Mouse (Mus musculus): ENCODE data around the gene Dcaf8. TPM values are rescaled to one million over a fixed set of nuclear protein-coding genes. Genes with fewer than 3 reads are reported as not detected.

Gene Dcaf8
- polyA plus RNA-seq, 1 experiment from 2014 or later = 123 TPM

DNA sequence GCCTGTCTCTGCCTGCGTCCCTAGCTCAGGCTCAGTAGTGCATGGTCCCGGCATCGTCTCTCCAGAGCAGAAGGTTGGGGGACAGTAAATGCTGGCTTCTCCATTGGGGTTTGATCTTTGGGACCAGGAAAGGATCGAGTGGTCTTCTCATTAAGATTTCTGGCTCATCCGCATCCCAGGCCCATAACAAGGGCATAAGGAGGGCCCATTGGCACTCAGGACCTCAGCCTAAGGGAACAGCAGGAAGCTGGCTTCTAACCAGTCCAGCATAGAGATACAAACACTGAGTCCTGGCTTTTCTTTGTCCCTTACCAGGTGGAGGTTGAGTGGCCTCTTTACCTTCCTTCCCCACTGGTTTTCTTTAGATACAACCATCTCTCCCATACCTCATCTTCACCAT, 50.0 kb downstream of the Dcaf8 start:
- no peaks in the 10 kb centered on the region for H3K9me3 ChIP-seq (replicated peaks; ENCODE audit: control insufficient read depth, low read length)
- no peak overlapping the region for H3K9ac ChIP-seq (ENCODE audit: low read length)
- peaks cover 26% of the 10 kb centered on the region; the same call in 1 of the 2 replicates for H3K36me3 ChIP-seq (ENCODE audit: control insufficient read depth, insufficient read depth, low read length)
- H3K4me2 ChIP-seq (ENCODE audit: low read depth, low read length) = no peak overlapping the region
- 77% methylated on average over 5 of the region's 5 CpGs for WGBS
- peaks cover 31% of the 10 kb centered on the region for H3K4me1 ChIP-seq (ENCODE audit: control insufficient read depth, insufficient read depth, low read length)
- H3K27ac ChIP-seq (ENCODE audit: low read length) = no peak overlapping the region
- H3K4me3 ChIP-seq (replicated peaks; ENCODE audit: low read length) = no peak overlapping the region
- ATAC-seq (ENCODE audit: insufficient read depth, low FRiP score) = no peak
- H3K27me3 ChIP-seq (ENCODE audit: control insufficient read depth, insufficient read depth, low read length) = no peaks in the 10 kb centered on the region

DNA sequence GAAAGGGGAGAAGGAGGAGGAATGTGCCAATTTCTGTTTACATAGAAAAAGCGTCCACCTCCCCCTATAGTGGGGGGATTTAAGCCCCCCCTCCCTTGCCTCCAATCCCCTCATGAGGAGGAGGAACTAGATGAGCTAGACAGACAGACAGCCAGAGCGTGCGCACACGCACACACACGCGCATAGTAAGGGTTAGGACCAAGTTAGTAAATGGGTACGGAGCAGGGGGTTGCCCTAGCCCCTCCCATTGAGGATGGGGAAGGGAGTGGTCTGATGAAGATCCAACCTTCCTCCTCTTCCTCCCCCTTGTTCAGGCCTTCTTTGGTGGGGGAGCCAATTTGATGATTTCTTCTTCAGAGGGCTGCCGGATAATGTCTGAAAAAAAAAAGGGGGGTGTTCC, 50.4 kb downstream of the Dcaf8 start:
- Histone ChIP-seq H3K4me2 (ENCODE audit: low read depth, low read length) (no peak overlapping the region), H3K4me3 (replicated peaks; ENCODE audit: low read length) (no peak overlapping the region), H3K4me1 (ENCODE audit: control insufficient read depth, insufficient read depth, low read length) (peaks cover 36% of the 10 kb centered on the region), H3K9ac (ENCODE audit: low read length) (no peak overlapping the region), H3K27me3 (ENCODE audit: control insufficient read depth, insufficient read depth, low read length) (no peaks in the 10 kb centered on the region), H3K9me3 (replicated peaks; ENCODE audit: control insufficient read depth, low read length) (no peaks in the 10 kb centered on the region), H3K36me3 (ENCODE audit: control insufficient read depth, insufficient read depth, low read length) (peaks cover 26% of the 10 kb centered on the region; the same call in 1 of the 2 replicates), H3K27ac (ENCODE audit: low read length) (no peak overlapping the region)
- no peak for ATAC-seq (ENCODE audit: insufficient read depth, low FRiP score)
- 88% methylated on average over 8 of the region's 8 CpGs for WGBS

DNA sequence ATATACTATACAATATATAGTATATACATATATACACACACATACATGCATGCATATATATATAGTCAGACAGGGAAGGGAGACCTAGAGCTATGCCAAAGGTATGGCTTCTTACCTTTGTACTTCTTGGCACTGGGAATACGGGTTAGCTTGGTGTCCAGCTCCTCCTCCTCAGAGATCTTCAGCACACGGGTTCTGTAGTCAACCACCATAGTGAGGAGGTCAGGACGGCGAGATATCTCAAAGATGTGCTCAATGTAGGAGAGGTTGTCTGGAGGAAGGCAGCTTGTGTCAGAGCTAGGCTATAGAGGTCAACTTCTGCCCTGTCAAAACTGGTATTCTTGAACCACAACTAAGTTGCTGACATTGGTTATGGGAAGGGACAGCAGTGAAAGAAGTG, 51.1 kb downstream of the Dcaf8 start:
- peaks cover 42% of the 10 kb centered on the region for H3K4me1 ChIP-seq (ENCODE audit: control insufficient read depth, insufficient read depth, low read length)
- no peaks in the 10 kb centered on the region for H3K9me3 ChIP-seq (replicated peaks; ENCODE audit: control insufficient read depth, low read length)
- WGBS = 94% methylated on average over 4 of the region's 4 CpGs
- no peaks in the 10 kb centered on the region for H3K27me3 ChIP-seq (ENCODE audit: control insufficient read depth, insufficient read depth, low read length)
- H3K4me3 ChIP-seq (replicated peaks; ENCODE audit: low read length) = no peak overlapping the region
- H3K27ac ChIP-seq (ENCODE audit: low read length) = no peak overlapping the region
- no peak for ATAC-seq (ENCODE audit: insufficient read depth, low FRiP score)
- no peak overlapping the region for H3K9ac ChIP-seq (ENCODE audit: low read length)
- H3K36me3 ChIP-seq (ENCODE audit: control insufficient read depth, insufficient read depth, low read length) = peaks cover 22% of the 10 kb centered on the region; the same call in 1 of the 2 replicates
- no peak overlapping the region for H3K4me2 ChIP-seq (ENCODE audit: low read depth, low read length)

DNA sequence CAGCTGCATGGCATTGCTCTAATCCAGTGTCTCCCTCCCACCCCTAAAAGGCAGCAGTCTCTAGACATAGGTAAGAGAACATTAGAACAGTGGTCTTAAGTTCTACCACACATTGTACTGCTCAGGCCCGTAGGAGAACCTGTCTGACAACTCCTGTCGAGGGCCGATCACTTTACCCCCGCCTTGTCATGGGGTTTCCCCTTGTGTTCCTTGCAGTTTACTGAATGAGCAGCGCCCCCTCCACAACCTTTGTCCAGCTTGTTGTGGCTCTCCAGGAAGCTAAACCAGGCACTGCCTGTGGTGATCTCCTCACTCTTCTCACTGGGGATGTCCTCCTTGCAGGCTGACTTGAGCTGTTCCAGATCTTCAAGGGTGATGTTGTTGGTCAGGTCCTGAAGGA, 52.3 kb downstream of the Dcaf8 start:
- H3K4me1 ChIP-seq (ENCODE audit: control insufficient read depth, insufficient read depth, low read length) = peaks cover 53% of the 10 kb centered on the region
- H3K36me3 ChIP-seq (ENCODE audit: control insufficient read depth, insufficient read depth, low read length) = peaks cover 17% of the 10 kb centered on the region; the same call in 1 of the 2 replicates
- H3K27ac ChIP-seq (ENCODE audit: low read length) = peak overlapping the region; percentile 25; the same call in 1 of the 2 replicates
- H3K27me3 ChIP-seq (ENCODE audit: control insufficient read depth, insufficient read depth, low read length) = no peaks in the 10 kb centered on the region
- H3K9ac ChIP-seq (ENCODE audit: low read length) = no peak overlapping the region
- H3K4me2 ChIP-seq (ENCODE audit: low read depth, low read length) = no peak overlapping the region
- no peak overlapping the region for H3K4me3 ChIP-seq (replicated peaks; ENCODE audit: low read length)
- no peaks in the 10 kb centered on the region for H3K9me3 ChIP-seq (replicated peaks; ENCODE audit: control insufficient read depth, low read length)
- WGBS = 67% methylated on average over 5 of the region's 5 CpGs
- ATAC-seq (ENCODE audit: insufficient read depth, low FRiP score) = peak; percentile 25; the same call in 1 of the 2 replicates

DNA sequence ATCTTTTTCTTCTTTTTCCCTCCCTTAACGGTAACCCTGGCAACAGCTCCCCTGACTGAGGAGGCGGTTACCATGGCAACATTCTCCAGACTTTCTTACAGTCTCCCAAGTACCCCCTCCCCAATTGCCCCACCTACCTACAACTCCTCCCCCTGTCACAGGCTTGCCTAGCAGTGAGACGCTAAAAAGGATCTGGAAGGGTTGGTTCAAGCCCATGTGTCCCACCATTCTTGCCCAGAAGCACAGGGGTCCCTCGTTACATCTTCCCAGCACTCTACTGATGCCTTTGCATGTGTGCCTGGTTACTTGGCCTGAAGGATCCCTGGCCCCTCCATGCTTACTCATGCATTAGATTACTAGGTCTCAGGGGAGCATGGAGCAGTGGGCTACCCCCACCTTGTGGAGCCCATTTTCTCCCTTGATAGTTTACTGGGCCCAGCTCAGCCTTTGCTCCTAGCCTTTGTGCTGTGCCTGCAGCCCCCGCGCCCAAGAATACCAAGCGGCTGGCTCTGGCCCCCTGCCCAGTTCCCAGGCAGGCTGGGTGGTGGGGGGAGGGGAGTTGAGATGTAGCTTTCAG, 53.1 kb downstream of the Dcaf8 start:
- no peak overlapping the region for H3K4me3 ChIP-seq (replicated peaks; ENCODE audit: low read length)
- peaks cover 13% of the 10 kb centered on the region; the same call in 1 of the 2 replicates for H3K36me3 ChIP-seq (ENCODE audit: control insufficient read depth, insufficient read depth, low read length)
- no peaks in the 10 kb centered on the region for H3K27me3 ChIP-seq (ENCODE audit: control insufficient read depth, insufficient read depth, low read length)
- ATAC-seq (ENCODE audit: insufficient read depth, low FRiP score) = 0 out of 2 replicates have a peak, but pooled peaks have one; percentile 13
- 0 out of 2 replicates have a peak overlapping the region, but pooled peaks have one; percentile 19 for H3K9ac ChIP-seq (ENCODE audit: low read length)
- no peak overlapping the region for H3K4me2 ChIP-seq (ENCODE audit: low read depth, low read length)
- peak overlapping the region; percentile 17; the same call in 1 of the 2 replicates for H3K27ac ChIP-seq (ENCODE audit: low read length)
- WGBS = 45% methylated on average over 7 of the region's 7 CpGs
- no peaks in the 10 kb centered on the region for H3K9me3 ChIP-seq (replicated peaks; ENCODE audit: control insufficient read depth, low read length)
- peaks cover 61% of the 10 kb centered on the region for H3K4me1 ChIP-seq (ENCODE audit: control insufficient read depth, insufficient read depth, low read length)

DNA sequence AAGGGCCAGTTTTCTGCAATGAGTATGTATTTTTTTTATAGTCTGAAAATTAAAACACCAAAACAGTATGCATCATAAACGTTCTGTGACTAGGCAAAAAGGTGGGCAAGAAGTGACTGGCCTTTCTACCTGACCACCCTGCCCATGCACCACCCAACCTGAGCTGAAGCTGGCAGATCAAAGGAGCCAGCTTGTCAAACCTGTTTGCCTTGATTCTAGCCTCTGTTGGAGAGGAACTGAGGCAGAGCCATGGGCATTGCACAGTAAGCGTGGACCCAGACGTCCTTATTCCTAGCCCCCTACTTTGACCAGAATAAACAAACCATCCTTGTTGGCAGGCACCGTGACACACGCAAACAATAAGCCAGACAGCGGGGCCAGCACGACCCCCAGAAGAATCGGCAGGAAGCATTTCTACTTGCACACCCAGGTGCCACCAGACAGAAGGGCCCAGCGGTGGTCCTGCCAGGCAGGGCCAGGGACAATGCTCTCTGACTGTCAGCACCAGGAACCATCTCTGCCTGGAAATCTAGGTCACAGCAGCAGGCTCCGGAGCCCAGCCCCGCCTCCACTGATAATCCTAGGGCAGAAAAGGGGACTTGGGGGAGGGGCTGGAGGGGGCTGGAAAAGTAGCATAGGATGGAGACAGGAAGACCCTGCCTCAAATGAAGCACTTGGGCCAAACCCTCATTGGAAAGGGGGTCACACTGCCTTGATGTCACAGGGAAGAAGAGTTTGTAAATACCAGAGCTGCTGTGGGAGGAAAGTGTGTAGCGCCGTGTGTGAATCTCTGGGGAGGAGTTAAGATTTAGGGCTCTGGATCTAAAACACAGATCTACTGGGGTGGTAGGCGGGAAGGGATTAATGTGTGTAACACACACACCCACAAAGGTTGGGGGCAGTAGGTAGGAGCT, 54.3 kb downstream of the Dcaf8 start:
- Histone ChIP-seq H3K9ac (ENCODE audit: low read length) (peak overlapping the region; percentile 24), H3K27ac (ENCODE audit: low read length) (peak overlapping the region; percentile 43; the same call in 1 of the 2 replicates), H3K4me3 (replicated peaks; ENCODE audit: low read length) (no peak overlapping the region), H3K27me3 (ENCODE audit: control insufficient read depth, insufficient read depth, low read length) (no peaks in the 10 kb centered on the region), H3K4me1 (ENCODE audit: control insufficient read depth, insufficient read depth, low read length) (peaks cover 67% of the 10 kb centered on the region), H3K9me3 (replicated peaks; ENCODE audit: control insufficient read depth, low read length) (no peaks in the 10 kb centered on the region), H3K36me3 (ENCODE audit: control insufficient read depth, insufficient read depth, low read length) (peaks cover 8% of the 10 kb centered on the region; the same call in 1 of the 2 replicates), H3K4me2 (ENCODE audit: low read depth, low read length) (peak overlapping the region; percentile 5)
- WGBS = 26% methylated on average over 14 of the region's 14 CpGs
- no peak for ATAC-seq (ENCODE audit: insufficient read depth, low FRiP score)

DNA sequence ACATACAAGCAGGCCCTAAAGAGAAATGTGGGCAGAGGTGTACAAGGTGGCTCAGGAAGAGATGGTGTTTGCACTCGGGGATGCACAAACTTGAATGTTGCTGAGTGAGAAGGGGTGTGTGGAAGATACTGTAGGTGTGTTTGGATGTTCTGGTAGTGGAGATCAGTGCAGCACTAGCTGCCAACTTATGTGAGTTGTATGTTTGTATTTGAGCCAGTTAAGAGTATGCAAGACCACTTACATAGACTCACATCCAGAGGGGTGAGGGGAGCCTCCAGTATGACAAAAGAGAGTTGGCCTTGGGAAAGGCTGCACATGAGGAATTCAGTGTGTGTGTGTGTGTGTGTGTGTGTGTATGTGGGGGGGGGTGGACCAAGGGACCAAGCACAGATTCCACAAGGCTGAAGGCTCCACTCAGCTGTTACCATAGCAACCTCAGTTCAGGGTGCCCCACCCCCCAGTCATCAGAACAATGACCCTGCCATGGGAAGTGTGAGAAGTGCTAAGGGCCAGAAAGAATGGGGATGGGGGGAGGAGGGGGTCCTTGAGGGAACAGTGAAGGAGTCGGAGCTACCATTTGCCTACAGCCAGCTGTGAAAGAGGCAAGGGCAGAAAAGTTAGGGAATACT, 55.1 kb downstream of the Dcaf8 start:
- H3K4me2 ChIP-seq (ENCODE audit: low read depth, low read length) = peak overlapping the region; percentile 5; the same call in 1 of the 2 replicates
- no peaks in the 10 kb centered on the region for H3K9me3 ChIP-seq (replicated peaks; ENCODE audit: control insufficient read depth, low read length)
- H3K4me3 ChIP-seq (replicated peaks; ENCODE audit: low read length) = no peak overlapping the region
- H3K9ac ChIP-seq (ENCODE audit: low read length) = peak overlapping the region; percentile 32; the same call in 1 of the 2 replicates
- peaks cover 71% of the 10 kb centered on the region for H3K4me1 ChIP-seq (ENCODE audit: control insufficient read depth, insufficient read depth, low read length)
- H3K36me3 ChIP-seq (ENCODE audit: control insufficient read depth, insufficient read depth, low read length) = peaks cover 5% of the 10 kb centered on the region; the same call in 1 of the 2 replicates
- peak overlapping the region; percentile 43 for H3K27ac ChIP-seq (ENCODE audit: low read length)
- no peaks in the 10 kb centered on the region for H3K27me3 ChIP-seq (ENCODE audit: control insufficient read depth, insufficient read depth, low read length)
- WGBS = 25% methylated on average over 2 of the region's 2 CpGs
- no peak for ATAC-seq (ENCODE audit: insufficient read depth, low FRiP score)

DNA sequence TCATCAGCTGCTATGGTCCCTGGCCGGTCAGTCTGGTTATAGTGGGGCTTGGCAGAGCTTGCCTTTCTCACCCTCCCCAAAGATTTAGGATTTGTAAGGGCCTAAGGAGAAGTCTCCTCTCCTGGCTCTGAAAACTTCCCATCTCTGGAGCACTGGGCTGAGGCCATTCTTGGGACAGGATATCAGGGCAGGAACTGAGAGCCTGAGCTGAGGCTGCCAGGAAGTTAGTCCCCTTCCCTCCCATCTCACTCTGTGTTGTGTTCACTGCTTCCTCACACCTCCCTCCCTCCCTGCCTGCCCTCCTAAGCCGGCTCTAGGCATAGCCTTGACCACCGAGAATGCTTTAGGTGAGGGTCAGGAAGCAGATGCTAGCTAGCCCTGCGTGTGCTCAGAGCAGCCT, 55.7 kb downstream of the Dcaf8 start:
- Histone ChIP-seq H3K27ac (ENCODE audit: low read length) (peak overlapping the region; percentile 43), H3K36me3 (ENCODE audit: control insufficient read depth, insufficient read depth, low read length) (peaks cover 5% of the 10 kb centered on the region; the same call in 1 of the 2 replicates), H3K9me3 (replicated peaks; ENCODE audit: control insufficient read depth, low read length) (no peaks in the 10 kb centered on the region), H3K4me3 (replicated peaks; ENCODE audit: low read length) (no peak overlapping the region), H3K9ac (ENCODE audit: low read length) (peak overlapping the region; percentile 43; the same call in 1 of the 2 replicates), H3K4me2 (ENCODE audit: low read depth, low read length) (peak overlapping the region; percentile 66; the same call in 1 of the 2 replicates), H3K4me1 (ENCODE audit: control insufficient read depth, insufficient read depth, low read length) (peaks cover 71% of the 10 kb centered on the region), H3K27me3 (ENCODE audit: control insufficient read depth, insufficient read depth, low read length) (no peaks in the 10 kb centered on the region)
- WGBS = 17% methylated on average over 4 of the region's 4 CpGs
- ATAC-seq (ENCODE audit: insufficient read depth, low FRiP score) = no peak
